Mouse (Mus musculus) T-helper 1 cell (primary cell): ENCODE measurements around the gene Ppp1r14c.

ENCODE experiments used
- in situ Hi-C: fragments of 300-600 bp; cut with MboI, MseI; formaldehyde crosslinking; loops from one replicate; pipeline ENCODE4 v1.15.1; 2025; ENCODE audit warnings: high pct_unique_total_duplicates

Gene Ppp1r14c

DNA sequence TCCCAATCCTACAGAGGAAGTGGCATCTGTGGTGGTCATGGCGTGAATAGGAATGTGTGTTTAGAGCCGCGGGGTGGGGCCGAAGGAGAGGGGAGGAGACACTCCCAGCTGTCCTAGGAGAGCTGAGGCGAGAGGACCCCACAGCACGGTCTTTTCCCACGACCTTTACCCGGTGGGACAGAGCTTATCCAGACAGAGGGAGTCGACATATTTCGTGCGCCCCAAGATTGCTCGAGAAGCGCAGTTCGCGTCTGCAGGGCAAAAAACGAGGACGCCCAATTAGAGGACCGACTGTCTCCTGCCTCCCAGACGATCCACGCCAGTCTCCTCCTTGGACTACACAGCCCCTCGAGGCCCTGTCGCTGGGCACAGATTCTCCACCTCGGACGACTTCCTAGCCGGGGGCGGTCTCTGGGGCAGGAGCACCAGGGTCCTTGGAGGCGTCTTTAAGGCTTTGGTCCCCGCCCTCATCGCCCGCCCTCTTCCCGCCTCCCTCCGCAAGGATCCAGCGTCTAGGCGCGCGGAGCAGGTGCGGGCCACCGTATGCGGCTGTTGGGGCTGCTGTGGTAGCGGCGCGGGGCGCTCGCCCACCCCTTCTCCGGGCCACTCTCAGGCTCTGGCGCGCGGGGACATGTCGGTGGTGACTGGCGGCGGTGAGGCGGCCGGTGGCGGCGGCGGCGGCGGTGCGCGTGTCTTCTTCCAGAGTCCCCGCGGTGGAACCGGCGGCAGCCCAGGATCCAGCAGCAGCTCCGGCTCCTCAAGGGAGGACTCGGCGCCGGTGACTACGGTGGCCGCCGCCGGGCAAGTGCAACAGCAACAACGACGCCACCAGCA is at the start of gene Ppp1r14c:
TSS of gene Ppp1r14c (plus strand) at position 22 of the 834 bp plus-strand sequence.
- in situ Hi-C loops: no loop called here

DNA sequence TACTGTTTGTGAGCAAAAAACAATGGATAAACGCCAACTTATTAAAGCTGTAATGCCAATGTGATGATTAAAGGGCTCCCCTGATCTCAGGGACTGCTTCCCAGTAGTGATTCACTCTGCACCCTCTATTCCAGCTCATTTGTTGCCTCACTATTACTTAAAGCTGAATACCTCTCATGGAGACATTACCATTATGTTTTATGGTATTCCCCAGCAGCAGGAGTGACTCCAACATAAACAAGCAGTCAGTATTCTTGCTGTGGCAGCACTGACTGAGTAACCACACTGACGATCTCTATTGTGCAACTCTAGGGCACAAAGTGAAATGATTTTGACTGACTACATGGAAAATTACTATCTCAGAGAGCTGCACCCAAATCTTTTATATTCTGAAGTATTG is 44.5 kb upstream of the Ppp1r14c start:
- in situ Hi-C loops: no loop called here

GRCm38 (mm10) chr10:3325447-3325846 is 40.4 kb upstream of the Ppp1r14c start:
- in situ Hi-C loops: no loop called here

DNA sequence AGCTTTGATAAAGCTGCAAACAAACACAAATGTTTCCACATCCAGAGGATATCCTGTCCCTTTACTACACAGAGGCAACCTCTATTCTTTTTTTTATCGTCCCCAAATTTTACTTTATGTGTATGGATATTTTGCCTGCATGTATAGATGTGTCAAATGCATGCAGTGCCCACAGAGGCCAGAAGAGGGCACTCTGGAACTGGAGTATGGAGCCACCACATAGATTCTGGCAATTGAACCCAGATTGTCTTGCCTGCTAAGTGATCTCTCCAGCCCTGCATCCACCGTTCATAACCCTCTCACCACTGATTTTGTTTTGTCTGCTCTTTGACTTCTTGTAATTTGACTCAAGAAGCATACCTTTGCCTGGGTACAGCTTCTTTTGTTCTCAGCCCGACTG is 33.0 kb upstream of the Ppp1r14c start:
- in situ Hi-C loops: loop anchor here (5.0 kb wide), 1 partner anchor 199 kb away; no protein-coding TSS in a partner anchor

DNA sequence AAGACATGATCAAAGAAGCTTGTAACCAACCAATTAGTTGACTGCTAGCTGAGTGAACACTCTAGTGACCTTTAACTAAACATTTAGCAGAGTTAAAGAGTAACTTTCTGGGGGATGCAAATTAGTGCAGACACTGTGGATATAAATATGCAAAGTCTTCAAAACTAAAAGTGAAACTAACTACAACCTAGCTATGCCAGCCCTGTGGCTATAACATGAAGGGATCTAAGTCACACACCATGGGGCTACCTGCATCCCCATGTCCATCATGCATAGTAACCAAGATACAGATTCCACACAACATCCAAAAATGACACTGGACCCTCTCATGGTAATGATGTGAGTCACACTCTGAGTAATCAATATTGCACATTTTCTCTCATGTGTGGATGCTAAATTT is 31.3 kb upstream of the Ppp1r14c start:
- in situ Hi-C loops: loop anchor here (5.0 kb wide), 1 partner anchor 198 kb away; no protein-coding TSS in a partner anchor

DNA sequence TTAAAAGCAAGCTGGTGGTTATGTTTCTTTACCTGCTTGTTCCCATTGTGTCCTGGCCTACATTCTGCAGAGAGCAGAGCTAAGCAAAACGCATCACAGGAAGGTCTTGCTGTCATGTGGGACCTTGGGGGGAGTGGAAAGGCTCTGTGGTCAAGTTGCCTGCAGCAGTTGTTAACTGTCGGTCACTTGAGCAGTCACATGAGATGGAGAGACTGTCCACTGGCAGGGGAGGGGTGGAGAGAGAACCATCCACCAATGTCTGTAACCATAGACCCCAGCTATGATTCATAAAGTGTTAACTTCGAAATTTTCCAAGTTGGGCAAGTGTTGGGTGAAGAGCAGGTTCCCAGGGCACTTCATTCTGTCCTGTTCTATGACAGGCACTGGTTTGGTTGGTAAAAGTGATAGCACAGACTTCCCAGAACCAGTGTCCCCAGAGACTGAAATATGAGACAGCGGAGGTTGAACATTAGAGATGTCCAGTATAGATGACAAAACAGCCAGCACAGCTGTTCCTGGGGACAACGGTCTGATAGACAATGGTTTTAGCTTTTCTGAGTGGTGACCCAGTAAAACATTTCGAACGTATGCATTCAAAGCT is 29.0 kb upstream of the Ppp1r14c start:
- in situ Hi-C loops: no loop called here

GRCm38 (mm10) chr10:3337330-3337901 is 28.4 kb upstream of the Ppp1r14c start:
- in situ Hi-C loops: no loop called here

DNA sequence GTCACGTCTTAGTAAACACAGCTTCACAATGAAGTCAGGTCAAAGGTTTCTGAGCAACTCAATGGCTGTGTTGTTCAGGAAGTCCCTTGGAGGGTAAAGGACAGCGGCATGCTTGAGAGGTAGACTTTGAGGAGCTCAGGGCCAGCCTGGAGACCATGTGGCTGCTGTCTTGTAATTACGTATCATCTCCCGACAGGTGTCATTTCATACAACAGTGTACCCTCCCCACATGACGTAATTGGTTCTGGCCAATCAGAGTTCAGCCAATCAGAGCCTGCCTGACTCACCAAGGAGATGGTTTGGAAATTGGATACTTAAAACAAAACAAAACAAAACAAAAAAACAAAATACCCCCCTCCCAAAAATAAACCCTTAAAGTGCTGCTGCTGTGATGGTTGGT is 20.2 kb upstream of the Ppp1r14c start:
- in situ Hi-C loops: loop anchor here (10.0 kb wide), 1 partner anchor 589 kb away; no protein-coding TSS in a partner anchor

DNA sequence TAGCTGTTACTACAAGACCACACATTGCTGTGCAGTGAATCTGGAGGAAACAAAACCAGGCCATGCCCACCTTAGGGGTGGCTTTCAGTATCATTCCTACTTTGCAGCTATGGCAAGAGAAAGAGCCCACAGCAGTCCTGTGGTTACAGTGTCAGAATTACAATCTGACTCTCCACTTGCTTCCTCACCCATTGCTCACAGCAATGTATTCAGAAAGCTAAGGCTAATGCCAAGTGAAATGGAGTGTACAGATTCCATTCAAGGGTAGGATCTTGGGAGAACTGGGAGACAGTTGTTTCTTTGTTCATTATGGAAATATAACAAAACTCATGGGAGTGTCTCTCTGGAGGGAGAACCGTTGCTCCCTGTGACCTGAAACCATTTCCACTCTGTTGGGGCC is 6.3 kb upstream of the Ppp1r14c start:
- in situ Hi-C loops: no loop called here

DNA sequence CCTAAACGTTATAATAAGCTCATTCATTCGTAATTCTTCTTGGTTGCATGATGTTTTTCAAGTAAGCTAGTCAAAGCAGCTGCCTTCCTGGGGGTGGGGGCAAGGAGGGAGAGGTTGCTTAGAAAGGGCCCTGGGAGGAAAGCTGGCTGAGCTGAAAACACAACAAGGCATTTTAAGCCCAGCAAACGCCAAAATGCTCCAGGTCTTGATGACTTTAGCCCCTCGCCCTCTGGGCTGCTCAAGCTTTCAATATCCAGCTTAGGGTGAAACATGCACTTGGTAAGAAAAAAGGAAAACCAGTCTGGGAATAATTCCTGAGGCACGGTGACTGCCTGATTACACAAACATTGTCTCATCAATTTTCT is 204 bp upstream of the Ppp1r14c start:
- in situ Hi-C loops: no loop called here

DNA sequence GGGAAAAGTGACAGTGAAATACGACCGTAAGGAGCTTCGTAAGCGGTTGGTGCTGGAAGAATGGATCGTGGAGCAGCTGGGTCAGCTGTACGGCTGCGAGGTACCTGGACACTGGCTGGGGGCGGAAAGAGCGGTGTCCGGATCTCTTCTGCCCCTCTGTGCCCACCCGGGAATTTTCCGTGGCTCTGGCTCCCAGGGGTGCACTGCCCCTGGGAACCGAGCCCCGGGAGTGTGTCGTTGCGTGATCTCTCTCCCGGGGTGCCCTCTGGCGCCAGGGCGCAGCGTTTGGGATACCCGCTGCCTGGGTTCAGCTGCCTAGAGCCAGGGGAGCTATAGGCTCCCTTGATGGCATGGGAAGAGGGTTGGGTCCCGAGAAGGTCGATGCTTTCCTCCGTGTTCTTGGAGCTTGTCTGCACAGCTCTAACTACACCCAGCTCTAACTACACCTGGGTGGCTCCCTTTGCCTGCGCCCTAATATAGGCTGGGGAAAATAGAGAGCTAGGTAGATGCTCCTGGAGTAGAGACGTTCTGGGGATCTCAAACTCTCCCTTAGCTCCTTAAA is 1.1 kb downstream of the Ppp1r14c start:
- in situ Hi-C loops: no loop called here

DNA sequence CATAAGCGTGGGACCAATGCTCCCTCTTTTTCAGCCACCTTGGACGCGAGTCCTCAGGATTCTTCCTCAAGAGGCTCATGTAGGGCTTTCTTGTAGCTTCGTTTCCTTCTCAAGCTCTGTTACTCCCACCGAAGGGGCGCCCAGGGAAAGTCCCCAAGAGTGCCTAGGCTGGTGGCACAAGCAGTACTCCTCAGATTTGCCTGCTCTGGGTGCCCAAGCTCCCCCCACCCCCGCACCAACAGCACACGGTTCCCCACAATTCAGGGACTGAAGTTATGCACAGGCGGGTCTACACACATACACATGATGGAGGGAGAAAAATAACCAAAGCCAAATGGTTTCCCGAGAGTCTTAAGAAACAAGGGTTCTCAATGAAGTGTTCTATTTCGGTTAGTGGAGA is 1.6 kb downstream of the Ppp1r14c start:
- in situ Hi-C loops: no loop called here

- in situ Hi-C loops: no loop called here
Measured at GRCm38 (mm10) chr10:3383176-3383575, 17.3 kb downstream of the Ppp1r14c start.

DNA sequence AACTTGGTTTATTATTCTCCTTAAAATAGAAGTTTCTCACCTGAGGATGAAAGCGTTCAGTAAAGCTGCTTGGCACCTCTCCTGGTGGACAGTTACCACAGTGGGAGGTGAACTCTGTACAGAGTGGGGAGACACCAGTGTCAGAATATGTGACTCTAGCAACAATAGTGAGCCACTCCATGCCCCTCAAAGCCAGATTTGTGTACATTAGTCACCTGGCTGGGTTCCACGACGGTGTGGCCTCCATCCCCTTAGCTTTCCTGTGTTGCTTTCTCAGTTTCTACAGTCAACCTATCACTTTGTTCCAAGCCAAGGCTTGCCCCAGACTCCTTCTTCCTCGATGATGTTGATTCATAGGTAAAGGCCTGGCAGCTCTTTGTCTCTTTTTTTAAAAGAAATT is 26.4 kb downstream of the Ppp1r14c start:
- in situ Hi-C loops: no loop called here

DNA sequence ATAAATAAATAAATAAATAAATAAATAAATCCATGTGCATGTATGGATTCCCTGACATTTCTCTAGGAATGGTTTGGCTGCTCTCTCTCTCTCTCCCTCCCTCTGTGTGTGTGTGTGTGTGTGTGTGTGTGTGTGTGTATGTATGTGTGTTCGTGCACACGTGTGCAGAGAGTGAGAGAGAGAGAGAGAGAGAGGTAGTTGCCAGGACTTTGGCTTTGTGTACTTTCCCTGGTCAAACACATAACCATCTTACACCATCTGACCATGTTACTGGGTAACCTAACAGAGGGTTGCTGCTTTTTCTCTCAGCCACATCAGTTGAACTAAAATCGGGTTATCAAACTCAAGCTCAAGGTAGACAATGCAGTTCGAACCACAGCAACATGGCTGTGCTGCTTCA is 27.7 kb downstream of the Ppp1r14c start:
- in situ Hi-C loops: no loop called here

GRCm38 (mm10) chr10:3394193-3394592 is 28.3 kb downstream of the Ppp1r14c start:
- in situ Hi-C loops: no loop called here

- in situ Hi-C loops: no loop called here
Measured at GRCm38 (mm10) chr10:3394671-3395288, 28.9 kb downstream of the Ppp1r14c start.

GRCm38 (mm10) chr10:3395341-3395931 is 29.6 kb downstream of the Ppp1r14c start:
- in situ Hi-C loops: no loop called here

DNA sequence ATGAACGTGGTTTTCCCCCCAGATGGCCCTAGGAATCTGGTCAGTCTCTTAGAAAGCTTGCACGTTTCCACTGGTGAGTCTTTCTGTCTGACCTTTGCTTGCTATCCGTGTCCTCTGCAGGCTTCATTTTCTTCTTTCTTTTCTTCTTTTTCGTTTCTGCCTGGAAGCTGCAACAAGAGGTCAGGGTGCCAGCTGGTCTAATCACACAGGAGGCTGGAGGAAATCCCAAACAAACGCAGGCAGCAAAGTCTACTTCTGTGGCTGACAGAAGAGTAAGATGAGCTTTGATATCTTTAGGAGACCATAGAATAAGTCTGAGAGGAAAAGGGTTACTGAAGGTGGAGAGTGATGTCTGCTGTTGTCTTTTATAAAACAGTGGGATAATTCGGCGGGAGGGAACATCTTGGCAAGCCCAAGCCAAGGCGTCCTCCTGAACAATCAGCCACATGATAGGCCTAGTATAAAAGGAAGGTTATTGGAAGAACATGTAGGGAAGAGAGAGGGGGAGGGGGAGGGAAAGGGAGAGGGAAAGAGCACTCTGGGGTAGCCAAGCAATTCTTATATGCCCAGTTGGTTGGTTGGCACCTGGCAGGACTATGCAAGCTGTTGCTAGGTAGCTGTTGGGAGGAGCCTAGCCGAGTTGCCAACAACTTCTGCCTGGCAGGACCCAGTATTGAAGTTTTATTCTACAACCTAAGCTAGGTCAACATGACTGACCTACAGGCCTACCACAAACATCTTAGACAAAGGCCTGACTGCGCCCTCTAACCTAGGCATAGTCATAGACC is 30.3 kb downstream of the Ppp1r14c start:
- in situ Hi-C loops: no loop called here

GRCm38 (mm10) chr10:3397406-3397805 is 31.5 kb downstream of the Ppp1r14c start:
- in situ Hi-C loops: no loop called here

DNA sequence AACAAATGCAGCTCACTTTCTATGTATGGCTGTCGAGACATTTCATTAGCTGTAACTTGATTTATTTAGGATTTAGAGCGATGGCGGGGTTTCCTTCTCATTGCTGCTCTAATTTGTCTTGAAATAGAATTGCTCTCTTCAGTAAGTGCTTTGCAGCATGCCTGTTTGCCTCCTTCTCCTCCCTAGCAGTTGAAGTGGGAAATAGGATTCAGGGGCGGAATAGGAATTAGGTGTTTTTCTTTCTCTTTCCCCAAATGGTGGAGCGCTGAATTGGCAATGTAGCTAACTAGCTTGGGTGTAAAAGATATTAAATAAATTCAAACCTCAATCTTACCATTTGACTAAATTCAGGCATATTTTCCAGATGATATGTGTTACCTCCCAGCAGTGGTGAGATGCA is 32.2 kb downstream of the Ppp1r14c start:
- in situ Hi-C loops: no loop called here
